Mouse (Mus musculus) liver, embryonic 11.5 days (tissue): ENCODE results near the gene Lats2. TPM values are rescaled to one million over a fixed set of nuclear protein-coding genes. Genes with fewer than 3 reads are reported as not detected.
"Not testable (repeated sequence)": the region's sequence is repeated elsewhere in the genome, so short reads cannot be mapped to it uniquely, and the experiment has no call there.

ENCODE experiments used
- ATAC-seq: fragments of 200-750 bp; cut with Nextera tagmentation; replicated peaks from 2 replicates; pipeline ENCODE4 v1.8.0; 2017; ENCODE audit warnings: moderate number of reproducible peaks, mild to moderate bottlenecking, moderate TSS enrichment, moderate library complexity; ENCODE audit not compliant: low FRiP score
- DNase-seq: peaks from one replicate; pipeline ENCODE4 v3.0.0-alpha.2; 2017; ENCODE audit warnings: low spot score
- H3K27ac ChIP-seq: fragments of 300-500 bp; sonication (generic); 2 replicates; pipeline ENCODE4 v1.5.1; 2014; ENCODE audit warnings: mild to moderate bottlenecking, low read depth, low read length, control low read depth
- H3K27me3 ChIP-seq: fragments of 300-500 bp; sonication (generic); replicated peaks from 2 replicates; pipeline ENCODE4 v1.6.1; 2014; ENCODE audit warnings: low read length, mixed read lengths; ENCODE audit not compliant: control insufficient read depth, insufficient read depth
- H3K36me3 ChIP-seq: fragments of 300-500 bp; sonication (generic); 2 replicates; pipeline ENCODE4 v1.6.1; 2014; ENCODE audit warnings: mild to moderate bottlenecking, low read length, moderate library complexity, mixed read lengths; ENCODE audit not compliant: control insufficient read depth, insufficient read depth
- H3K4me1 ChIP-seq: fragments of 300-500 bp; sonication (generic); replicated peaks from 2 replicates; pipeline ENCODE4 v1.6.1; 2014; ENCODE audit warnings: low read length, mixed read lengths; ENCODE audit not compliant: control insufficient read depth, insufficient read depth
- H3K4me2 ChIP-seq: fragments of 300-500 bp; sonication (generic); 2 replicates; pipeline ENCODE4 v1.6.1; 2014; ENCODE audit warnings: mild to moderate bottlenecking, control low read depth, moderate library complexity
- H3K4me3 ChIP-seq: fragments of 300-500 bp; sonication (generic); 2 replicates; pipeline ENCODE4 v1.5.1; 2014; ENCODE audit warnings: low read depth, low read length, control low read depth
- H3K9ac ChIP-seq: fragments of 300-500 bp; sonication (generic); 2 replicates; pipeline ENCODE4 v1.6.1; 2014; ENCODE audit warnings: low read depth, low read length, control low read depth
- H3K9me3 ChIP-seq: fragments of 300-500 bp; sonication (generic); 2 replicates; pipeline ENCODE4 v1.6.1; 2016; ENCODE audit warnings: low read length, inconsistent platforms, mixed read lengths; ENCODE audit not compliant: control insufficient read depth
- WGBS: fragments of 180-500 bp; shearing (Covaris S2); extraction: QIAGEN DNeasy Blood & Tissue Kit; methylation state at CpG from one replicate; pipeline ENCODE4 v1.1.7; 2014; 5-methylcytosine and 5-hydroxymethylcytosine counted together
- polyA plus RNA-seq: library from polyadenylated mRNA; unstranded; fragments of >200 nt; fragmentation: Nextera tagmentation; extraction: Ambion mirVana; gene quantifications from 2 replicates; pipeline ENCODE4 v1.2.1, GENCODE M21; 2014

Gene Lats2
- polyA plus RNA-seq, 1 experiment from 2014 or later: 9.7 TPM

- no peak overlapping the region for H3K9ac ChIP-seq
- WGBS: 91% methylated on average over 8 of the region's 8 CpGs
- H3K4me1 ChIP-seq: no peaks in the 10 kb centered on the region
- H3K27ac ChIP-seq: no peak overlapping the region
- H3K27me3 ChIP-seq: no peaks in the 10 kb centered on the region
- ATAC-seq (no peak), DNase-seq (no peak)
- no peaks in the 10 kb centered on the region for H3K9me3 ChIP-seq
- no peak overlapping the region for H3K4me2 ChIP-seq
- no peak overlapping the region for H3K4me3 ChIP-seq
- H3K36me3 ChIP-seq: peaks cover 29% of the 10 kb centered on the region
Observed at GRCm38 (mm10) chr14:57695550-57695949, 62.6 kb downstream of the Lats2 start.

DNA sequence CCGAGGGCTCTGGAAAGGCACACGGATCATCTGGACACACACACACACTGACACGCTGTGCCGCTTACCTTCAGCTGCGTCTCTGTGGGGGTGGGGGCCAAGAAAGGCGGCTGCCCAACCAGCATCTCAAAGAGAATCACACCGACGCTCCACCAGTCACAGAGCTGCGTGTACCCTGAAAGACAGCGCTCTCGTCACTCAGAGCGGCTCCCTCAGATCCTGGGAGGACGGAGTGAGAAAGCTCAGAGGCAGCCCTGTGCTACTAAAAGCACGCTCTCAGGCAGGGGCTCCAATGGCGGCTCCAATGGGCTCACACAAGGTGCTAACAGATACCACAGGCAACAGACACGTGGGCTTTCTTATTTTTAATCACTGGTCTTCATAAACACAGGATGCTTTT, 63.9 kb downstream of the Lats2 start:
- WGBS: 86% methylated on average over 16 of the region's 16 CpGs
- no peak overlapping the region for H3K27ac ChIP-seq
- H3K9ac ChIP-seq: no peak overlapping the region
- no peak overlapping the region for H3K4me3 ChIP-seq
- DNase-seq (no peak), ATAC-seq (no peak)
- H3K4me2 ChIP-seq: no peak overlapping the region
- H3K4me1 ChIP-seq: no peaks in the 10 kb centered on the region
- no peaks in the 10 kb centered on the region for H3K9me3 ChIP-seq
- H3K27me3 ChIP-seq: no peaks in the 10 kb centered on the region
- H3K36me3 ChIP-seq: peaks cover 22% of the 10 kb centered on the region

DNA sequence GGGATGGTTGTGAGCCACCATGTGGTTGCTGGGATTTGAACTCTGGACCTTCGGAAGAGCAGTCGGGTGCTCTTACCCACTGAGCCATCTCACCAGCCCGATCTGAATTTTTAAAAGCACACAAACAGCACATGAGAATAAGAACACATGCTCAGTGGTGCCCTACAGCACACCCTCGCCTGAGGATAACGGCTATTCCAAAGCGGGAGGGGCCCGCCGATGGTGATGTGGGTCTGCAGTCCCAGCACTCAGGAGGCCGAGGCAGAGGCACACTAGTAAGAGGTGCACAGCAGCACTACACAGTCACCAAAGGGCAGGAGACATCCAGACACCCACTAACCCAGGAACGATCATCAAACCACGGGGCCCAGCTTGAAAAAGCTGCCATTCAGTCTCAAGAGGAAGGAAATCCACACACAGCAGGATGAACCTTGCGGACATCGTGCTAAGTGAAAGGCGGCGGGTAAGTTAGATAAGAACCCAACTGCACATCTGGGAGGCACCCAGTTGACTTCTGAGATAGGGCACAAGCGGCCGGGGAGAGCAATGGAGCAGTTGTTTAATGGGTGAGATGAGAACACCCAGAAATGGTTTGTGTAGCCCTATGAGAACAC, 65.6 kb downstream of the Lats2 start:
- Histone ChIP-seq H3K4me1 (no peaks in the 10 kb centered on the region), H3K9me3 (no peaks in the 10 kb centered on the region), H3K4me3 (no peak overlapping the region), H3K27me3 (no peaks in the 10 kb centered on the region), H3K27ac (peak overlapping the region; percentile 88), H3K36me3 (peaks cover 21% of the 10 kb centered on the region), H3K9ac (peak overlapping the region; percentile 41; the same call in 1 of the 2 replicates), H3K4me2 (peak overlapping the region; percentile 56)
- peak; percentile 66 for DNase-seq
- WGBS: 43% methylated on average over 17 of the region's 17 CpGs
- peak; percentile 95 for ATAC-seq

DNA sequence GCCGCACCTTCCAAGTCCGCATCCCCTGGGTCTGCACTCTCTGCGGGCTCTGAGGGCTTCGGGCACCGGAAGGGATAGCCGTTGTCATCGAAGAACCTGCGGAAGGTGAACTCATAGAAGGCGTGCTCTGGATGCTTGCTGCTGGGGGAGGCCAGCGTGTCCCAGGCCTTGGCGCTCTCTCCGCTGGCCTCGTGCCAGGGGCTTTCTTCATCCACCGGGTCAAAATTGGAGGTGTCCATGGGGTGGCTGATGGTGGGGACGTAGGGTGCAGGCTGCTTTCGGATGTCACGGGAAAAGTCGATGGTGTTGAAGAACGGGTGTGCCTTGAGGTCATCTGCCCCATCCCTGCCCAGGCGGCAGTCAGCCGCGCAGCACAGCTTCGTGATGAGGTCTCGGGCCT, 66.9 kb downstream of the Lats2 start:
- DNase-seq (no peak), ATAC-seq (no peak)
- Histone ChIP-seq H3K36me3 (peaks cover 21% of the 10 kb centered on the region), H3K4me2 (no peak overlapping the region), H3K9ac (no peak overlapping the region), H3K27ac (no peak overlapping the region), H3K4me3 (no peak overlapping the region), H3K9me3 (no peaks in the 10 kb centered on the region), H3K27me3 (no peaks in the 10 kb centered on the region), H3K4me1 (no peaks in the 10 kb centered on the region)
- WGBS: 96% methylated on average over 24 of the region's 24 CpGs

- Histone ChIP-seq H3K36me3 (peaks cover 15% of the 10 kb centered on the region), H3K27ac (no peak overlapping the region)
- no peak for DNase-seq
Observed at GRCm38 (mm10) chr14:57690681-57691080, 67.5 kb downstream of the Lats2 start.

DNA sequence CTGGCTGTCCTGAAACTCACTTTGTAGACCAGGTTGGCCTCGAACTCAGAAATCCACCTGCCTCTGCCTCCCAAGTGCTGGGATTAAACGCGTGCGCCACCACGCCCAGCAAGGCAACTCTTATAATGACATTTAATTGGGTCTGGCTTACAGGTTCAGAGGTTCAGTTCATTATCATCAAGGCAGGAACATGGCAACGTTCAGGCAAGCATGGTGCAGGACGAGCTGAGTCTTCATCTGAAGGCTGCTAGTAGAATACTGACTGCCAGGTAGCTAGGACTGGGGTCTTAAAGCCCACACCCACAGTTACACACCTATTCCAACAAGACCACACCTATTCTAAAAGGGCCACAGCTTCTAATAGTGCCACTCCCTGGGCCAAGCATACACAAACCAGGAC, 70.1 kb downstream of the Lats2 start:
- not testable (repeated sequence) for DNase-seq, H3K9ac ChIP-seq, H3K36me3 ChIP-seq, H3K27ac ChIP-seq, H3K9me3 ChIP-seq, H3K27me3 ChIP-seq, ATAC-seq, H3K4me1 ChIP-seq, H3K4me2 ChIP-seq, H3K4me3 ChIP-seq
- WGBS: 80% methylated on average over 7 of the region's 7 CpGs

More at GRCm38 (mm10) chr14:57690681-57691080, 67.5 kb downstream of the Lats2 start:
- Histone ChIP-seq H3K4me2 (no peak overlapping the region), H3K4me1 (no peaks in the 10 kb centered on the region), H3K4me3 (no peak overlapping the region), H3K27me3 (no peaks in the 10 kb centered on the region), H3K9ac (no peak overlapping the region), H3K9me3 (no peaks in the 10 kb centered on the region)
- 74% methylated on average over 8 of the region's 8 CpGs for WGBS
- no peak for ATAC-seq

GRCm38 (mm10) chr14:57687441-57687840, 70.7 kb downstream of the Lats2 start:
- Histone ChIP-seq H3K9me3 (no peaks in the 10 kb centered on the region), H3K4me2 (no peak overlapping the region), H3K4me1 (no peaks in the 10 kb centered on the region), H3K9ac (no peak overlapping the region), H3K4me3 (no peak overlapping the region), H3K27ac (no peak overlapping the region), H3K27me3 (no peaks in the 10 kb centered on the region), H3K36me3 (peaks cover 7% of the 10 kb centered on the region; the same call in 1 of the 2 replicates)
- ATAC-seq: no peak
- WGBS: 77% methylated on average over 5 of the region's 5 CpGs
- no peak for DNase-seq

DNA sequence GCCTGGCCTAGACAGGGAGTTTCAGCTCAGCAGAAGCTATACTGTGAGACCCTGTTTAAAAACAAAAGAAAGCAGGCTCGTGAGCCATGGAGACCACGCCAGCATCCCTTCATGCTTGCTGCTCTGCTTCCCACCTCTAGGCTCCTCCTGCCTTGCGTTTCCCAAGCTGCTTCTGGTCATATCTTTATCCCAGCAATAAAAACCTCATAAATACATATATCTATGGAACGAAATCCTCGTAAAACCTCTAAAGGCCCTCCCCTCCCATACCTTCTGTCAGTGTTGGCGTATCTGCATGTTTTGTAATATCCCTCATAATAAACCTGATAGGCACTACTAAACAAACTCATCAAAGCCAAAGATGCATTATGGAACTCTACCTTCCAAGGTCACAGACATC, 71.5 kb downstream of the Lats2 start:
- Histone ChIP-seq H3K27ac (no peak overlapping the region), H3K4me2 (no peak overlapping the region), H3K9ac (no peak overlapping the region), H3K4me1 (no peaks in the 10 kb centered on the region), H3K4me3 (no peak overlapping the region), H3K9me3 (no peaks in the 10 kb centered on the region), H3K27me3 (no peaks in the 10 kb centered on the region), H3K36me3 (peaks cover 6% of the 10 kb centered on the region; the same call in 1 of the 2 replicates)
- DNase-seq: no peak
- 85% methylated on average over 6 of the region's 6 CpGs for WGBS
- ATAC-seq: no peak

DNA sequence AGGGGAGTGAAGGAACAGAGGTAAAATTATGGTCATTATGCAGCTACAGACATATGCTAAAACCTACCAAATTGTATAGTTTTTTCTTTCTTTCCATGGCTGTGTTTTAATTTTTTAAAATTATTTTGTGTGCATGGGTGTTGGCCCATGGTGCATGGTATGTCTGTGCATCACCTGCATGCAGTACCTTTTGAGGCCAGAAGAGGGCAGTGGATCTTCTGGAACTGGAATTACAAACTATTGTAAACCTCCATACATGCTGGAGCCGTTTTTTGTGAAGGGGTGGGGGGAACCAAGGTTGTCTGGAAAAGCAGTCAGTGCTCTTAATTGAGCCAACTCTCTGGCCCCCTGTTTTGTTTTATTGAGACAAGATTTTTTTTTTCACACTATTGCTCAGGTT, 73.6 kb downstream of the Lats2 start:
- Histone ChIP-seq H3K36me3 (no peaks in the 10 kb centered on the region), H3K9me3 (no peaks in the 10 kb centered on the region), H3K4me2 (no peak overlapping the region), H3K4me3 (no peak overlapping the region), H3K4me1 (no peaks in the 10 kb centered on the region), H3K27ac (no peak overlapping the region), H3K9ac (no peak overlapping the region), H3K27me3 (no peaks in the 10 kb centered on the region)
- no peak for DNase-seq
- 15% methylated on average over 1 of the region's 1 CpGs for WGBS
- 0 out of 2 replicates have a peak, but pooled peaks have one; percentile 51 for ATAC-seq
